Mouse (Mus musculus) heart, embryonic 10.5 days (tissue): Measurements from ENCODE around the gene Tead4. TPM values are rescaled to one million over a fixed set of nuclear protein-coding genes. Genes with fewer than 3 reads are reported as not detected.

Experiments used
- DNase-seq: peaks from one replicate; pipeline ENCODE4 v3.0.0-alpha.2; 2017; ENCODE audit warnings: low spot score
- H3K27ac ChIP-seq: fragments of 300-500 bp; sonication (generic); 2 replicates; pipeline ENCODE4 v1.5.1; 2016; ENCODE audit warnings: mild to moderate bottlenecking
- H3K27me3 ChIP-seq: fragments of 300-500 bp; sonication (generic); 2 replicates; pipeline ENCODE4 v1.6.1; 2016; ENCODE audit warnings: mild to moderate bottlenecking; ENCODE audit not compliant: poor library complexity, insufficient read depth, severe bottlenecking
- H3K36me3 ChIP-seq: fragments of 300-500 bp; sonication (generic); 2 replicates; pipeline ENCODE4 v1.6.1; 2016; ENCODE audit warnings: mild to moderate bottlenecking, moderate library complexity
- H3K4me1 ChIP-seq: fragments of 300-500 bp; sonication (generic); 2 replicates; pipeline ENCODE4 v1.6.1; 2016; ENCODE audit warnings: mild to moderate bottlenecking
- H3K4me3 ChIP-seq: fragments of 300-500 bp; sonication (generic); 2 replicates; pipeline ENCODE4 v1.5.1; 2016; ENCODE audit warnings: mild to moderate bottlenecking, moderate library complexity
- H3K9me3 ChIP-seq: fragments of 300-500 bp; sonication (generic); 2 replicates; pipeline ENCODE4 v1.6.1; 2016; ENCODE audit warnings: mild to moderate bottlenecking, moderate library complexity
- WGBS: fragments of 180-500 bp; shearing (Covaris S2); methylation state at CpG from one replicate; pipeline ENCODE4 v1.1.7; 2016; 5-methylcytosine and 5-hydroxymethylcytosine counted together
- polyA plus RNA-seq: library from polyadenylated mRNA; unstranded; fragments of >200 nt; fragmentation: Nextera tagmentation; extraction: Ambion mirVana; gene quantifications from 2 replicates; pipeline ENCODE4 v1.2.1, GENCODE M21; 2016

The Tead4 gene
- polyA plus RNA-seq, 1 experiment from 2014 or later: 4.9 TPM

DNA sequence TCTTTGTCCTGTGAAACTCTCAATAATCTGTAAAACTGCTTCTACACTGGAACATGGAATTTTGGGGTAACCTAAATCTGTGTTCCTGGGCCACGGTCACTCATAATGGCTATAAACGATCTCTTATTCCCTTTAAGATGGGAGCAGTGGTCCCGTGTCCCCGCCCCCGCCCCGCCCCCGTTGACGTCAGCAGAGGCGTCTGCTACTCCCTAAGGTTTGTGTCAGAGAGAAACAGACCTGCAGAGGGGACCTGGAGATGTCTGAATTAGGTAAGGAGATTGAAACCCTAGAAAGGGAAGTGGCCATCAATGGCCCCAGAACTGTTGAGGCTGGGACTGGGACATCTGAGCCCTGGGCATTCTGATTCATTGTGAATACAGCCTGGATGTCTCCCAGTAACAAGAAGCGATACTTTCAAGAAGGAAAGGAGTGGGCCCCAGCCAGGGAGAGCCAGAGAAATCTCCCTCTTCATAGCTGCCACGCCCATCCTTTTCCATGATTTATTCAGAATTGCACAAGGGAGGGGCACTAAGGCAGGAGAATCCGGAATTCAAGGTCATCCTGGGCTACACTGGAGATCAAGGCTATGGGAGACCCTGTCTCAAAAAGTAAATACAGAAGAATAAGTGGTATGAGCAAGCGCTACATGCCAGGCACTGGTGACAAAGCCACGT is 20.0 kb downstream of the Tead4 start:
- DNase-seq: no peak
- Histone ChIP-seq H3K27ac (no peak overlapping the region), H3K27me3 (no peaks in the 10 kb centered on the region), H3K9me3 (no peaks in the 10 kb centered on the region), H3K36me3 (no peaks in the 10 kb centered on the region), H3K4me3 (no peak overlapping the region), H3K4me1 (peaks cover 31% of the 10 kb centered on the region)
- WGBS: 48% methylated on average over 14 of the region's 14 CpGs

DNA sequence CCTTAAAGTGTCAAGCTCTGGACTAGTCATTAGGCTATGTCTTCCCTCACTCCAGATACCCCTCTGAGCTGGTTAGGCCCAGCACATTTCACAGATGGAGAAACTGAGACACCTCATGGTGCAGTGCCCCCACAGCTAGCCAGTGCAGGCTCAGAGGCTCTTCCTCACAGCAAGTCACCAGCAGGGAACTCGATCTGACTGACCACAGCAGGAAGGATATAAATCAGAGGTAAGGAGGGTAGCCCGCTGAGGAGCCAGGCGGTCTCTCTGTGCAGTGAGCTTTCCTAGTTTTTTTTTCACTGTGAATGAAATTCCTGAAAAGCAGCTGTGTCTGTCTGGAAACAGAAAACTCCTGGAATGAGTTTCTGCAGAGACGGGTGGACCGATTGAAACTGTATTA is 21.0 kb downstream of the Tead4 start:
- Histone ChIP-seq H3K27ac (no peak overlapping the region), H3K4me1 (peaks cover 26% of the 10 kb centered on the region), H3K27me3 (no peaks in the 10 kb centered on the region), H3K4me3 (no peak overlapping the region), H3K36me3 (no peaks in the 10 kb centered on the region), H3K9me3 (no peaks in the 10 kb centered on the region)
- no peak for DNase-seq
- WGBS: 55% methylated on average over 5 of the region's 5 CpGs

DNA sequence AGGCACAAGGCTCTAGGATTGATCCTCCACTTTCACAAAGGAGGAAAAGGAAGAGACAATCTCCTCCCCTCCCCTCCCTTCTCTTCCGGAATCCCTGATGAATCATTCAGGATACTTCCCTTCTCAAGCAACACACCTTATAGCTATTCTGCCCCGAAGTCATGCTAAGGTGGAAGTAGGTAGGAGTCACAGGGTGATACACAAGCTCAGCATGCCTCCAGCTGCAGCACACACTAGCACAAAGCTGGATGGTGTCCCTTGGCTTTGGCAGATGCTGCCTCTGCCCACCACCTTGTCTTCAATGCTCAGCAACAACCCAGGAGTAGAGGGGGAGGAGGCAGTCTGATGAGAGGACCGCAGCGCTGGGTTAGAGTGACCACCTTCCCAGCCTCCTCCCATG is 21.5 kb downstream of the Tead4 start:
- no peaks in the 10 kb centered on the region for H3K27me3 ChIP-seq
- H3K4me3 ChIP-seq: no peak overlapping the region
- H3K27ac ChIP-seq: no peak overlapping the region
- WGBS: 72% methylated on average over 4 of the region's 4 CpGs
- no peaks in the 10 kb centered on the region for H3K36me3 ChIP-seq
- H3K4me1 ChIP-seq: peaks cover 25% of the 10 kb centered on the region
- no peaks in the 10 kb centered on the region for H3K9me3 ChIP-seq
- no peak for DNase-seq

DNA sequence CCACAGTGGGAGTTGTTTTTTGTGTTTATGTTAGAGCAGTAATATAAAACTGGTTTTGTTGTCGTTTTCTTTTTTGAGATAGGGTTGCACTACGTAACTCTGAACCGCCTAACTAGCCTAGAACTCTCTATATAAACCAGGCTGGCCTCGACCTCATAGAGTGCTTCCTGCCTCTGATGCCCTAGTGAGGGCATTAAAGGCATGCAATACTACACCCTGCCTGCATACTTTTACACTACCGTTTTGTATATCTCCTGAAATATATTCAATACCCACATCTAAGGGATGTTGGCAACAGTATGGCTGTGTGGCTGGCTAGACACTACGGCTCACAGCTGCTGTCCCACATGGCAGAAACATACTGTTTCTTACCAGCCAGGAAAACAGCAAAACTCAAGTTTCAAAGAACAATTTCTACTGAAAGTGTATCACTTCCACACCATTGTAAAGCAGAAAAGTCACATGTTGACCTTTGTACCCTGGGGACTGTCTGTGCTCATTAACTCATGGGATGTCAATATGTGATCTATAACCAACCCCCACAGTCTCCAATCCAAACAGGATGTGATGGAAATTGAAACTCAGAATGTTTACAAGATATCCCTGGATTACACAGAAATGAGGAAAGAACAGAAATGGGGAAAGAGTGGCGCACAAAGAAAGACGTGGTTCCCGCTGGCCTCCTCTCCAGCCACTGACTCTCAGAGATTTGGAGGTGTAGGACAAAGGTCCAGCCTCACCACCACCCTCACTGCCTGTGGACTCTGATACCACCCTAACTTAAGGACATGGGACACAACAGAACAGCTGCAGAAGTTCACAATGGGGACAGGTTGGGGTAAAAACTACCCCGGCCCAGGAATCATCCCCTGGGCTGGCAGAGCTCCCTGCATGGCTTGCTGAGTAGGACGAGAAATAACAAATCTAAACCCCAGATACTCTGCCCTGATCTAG is 23.2 kb downstream of the Tead4 start:
- no peaks in the 10 kb centered on the region for H3K9me3 ChIP-seq
- no peaks in the 10 kb centered on the region for H3K27me3 ChIP-seq
- no peak overlapping the region for H3K4me3 ChIP-seq
- peaks cover 25% of the 10 kb centered on the region for H3K4me1 ChIP-seq
- WGBS: 83% methylated on average over 11 of the region's 11 CpGs
- 0 out of 2 replicates have a peak, but pooled peaks cover 2% of the 10 kb centered on the region for H3K36me3 ChIP-seq
- H3K27ac ChIP-seq: no peak overlapping the region
- no peak for DNase-seq

DNA sequence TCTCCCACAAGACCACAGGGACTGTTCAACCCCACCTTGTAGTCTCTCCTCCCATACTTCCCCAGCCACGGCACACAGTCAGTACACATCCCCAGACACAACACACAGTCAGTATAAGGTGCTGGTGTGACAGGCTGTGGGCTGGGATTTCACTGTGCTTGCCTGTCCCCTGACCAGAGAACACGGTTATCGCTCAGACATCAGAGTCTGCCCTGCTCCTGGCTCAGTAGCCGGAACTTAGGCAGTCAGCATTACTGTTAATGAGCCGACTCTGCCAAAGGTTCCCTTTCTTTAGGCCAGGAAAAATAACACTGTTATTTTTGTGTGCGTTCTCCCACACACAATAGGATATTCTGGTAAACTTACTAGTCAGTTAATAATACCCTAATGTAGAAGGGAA is 24.3 kb downstream of the Tead4 start:
- H3K27me3 ChIP-seq: no peaks in the 10 kb centered on the region
- H3K4me3 ChIP-seq: no peak overlapping the region
- DNase-seq: no peak
- H3K27ac ChIP-seq: no peak overlapping the region
- H3K9me3 ChIP-seq: no peaks in the 10 kb centered on the region
- 90% methylated on average over 6 of the region's 6 CpGs for WGBS
- 0 out of 2 replicates have a peak, but pooled peaks cover 2% of the 10 kb centered on the region for H3K36me3 ChIP-seq
- peaks cover 22% of the 10 kb centered on the region for H3K4me1 ChIP-seq

DNA sequence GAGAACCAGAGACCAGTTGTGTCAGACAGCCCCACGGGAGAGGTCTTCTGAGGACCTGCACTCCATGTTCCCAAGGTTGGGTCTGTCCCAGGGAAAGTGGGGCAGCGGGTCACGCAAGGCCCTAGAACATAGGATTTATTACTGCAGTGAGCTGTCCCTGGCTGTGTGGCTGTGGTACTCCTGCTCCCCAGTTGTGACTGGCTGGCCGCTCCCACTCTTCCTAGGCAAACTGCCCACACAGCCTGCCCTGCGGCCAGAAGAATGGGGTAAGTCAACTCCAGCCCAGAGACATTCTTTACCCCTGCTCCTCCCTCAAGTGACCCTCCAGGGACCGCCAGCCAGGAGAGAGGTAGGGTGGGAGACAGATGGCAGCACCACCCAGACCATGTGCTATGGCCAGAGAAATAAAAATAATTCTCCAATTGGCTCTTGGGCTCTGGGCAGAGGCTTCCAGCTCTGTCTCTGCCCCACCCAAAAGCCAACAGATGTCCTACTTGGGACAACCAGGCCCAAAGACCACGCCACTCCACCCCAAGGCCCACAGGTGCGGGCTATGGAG is 25.0 kb downstream of the Tead4 start:
- H3K36me3 ChIP-seq: 0 out of 2 replicates have a peak, but pooled peaks cover 5% of the 10 kb centered on the region
- H3K9me3 ChIP-seq: no peaks in the 10 kb centered on the region
- H3K4me3 ChIP-seq: no peak overlapping the region
- H3K4me1 ChIP-seq: peaks cover 17% of the 10 kb centered on the region
- no peak for DNase-seq
- WGBS: 81% methylated on average over 8 of the region's 8 CpGs
- H3K27me3 ChIP-seq: no peaks in the 10 kb centered on the region
- H3K27ac ChIP-seq: no peak overlapping the region

DNA sequence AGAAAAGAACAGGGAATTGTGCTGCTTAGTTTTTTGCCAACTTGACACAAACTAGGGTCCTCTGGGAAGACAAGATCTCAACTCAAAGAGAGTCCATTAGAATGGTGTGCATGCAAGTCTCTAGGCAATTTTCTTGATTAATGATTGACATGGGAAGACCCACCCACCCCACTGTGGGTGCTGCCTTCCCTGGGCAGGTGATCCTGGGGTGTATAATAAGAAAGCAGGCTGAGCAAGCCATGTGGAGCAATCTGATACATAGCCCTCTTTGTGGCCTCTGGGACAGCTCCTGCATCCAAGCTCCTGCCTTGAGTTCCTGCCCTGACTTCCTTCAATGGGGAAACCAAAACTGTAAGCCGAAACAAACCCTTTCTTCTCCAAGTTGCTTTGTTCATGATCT is 27.1 kb downstream of the Tead4 start:
- no peaks in the 10 kb centered on the region for H3K27me3 ChIP-seq

DNA sequence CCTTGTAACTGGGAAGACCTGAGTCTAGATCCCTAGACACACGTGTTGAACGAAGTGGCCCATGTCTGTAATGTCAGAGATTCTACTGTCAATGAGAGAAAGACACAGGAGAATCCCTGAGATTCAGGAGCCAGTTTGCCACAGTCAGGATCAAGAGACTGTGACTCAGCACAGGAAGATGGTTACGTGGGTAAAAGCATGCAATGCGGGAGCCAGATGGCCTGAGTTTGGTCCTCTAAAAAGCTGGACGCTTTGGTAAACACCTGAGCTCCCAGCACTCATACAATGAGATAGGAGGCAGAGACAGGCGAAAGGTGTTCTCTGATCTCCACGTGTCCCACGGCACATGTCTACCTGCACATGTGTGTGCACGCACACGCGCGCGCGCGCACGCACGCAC is 27.9 kb downstream of the Tead4 start:
- Histone ChIP-seq H3K27me3 (no peaks in the 10 kb centered on the region), H3K36me3 (peaks cover 13% of the 10 kb centered on the region; the same call in 1 of the 2 replicates), H3K27ac (no peak overlapping the region), H3K4me3 (no peak overlapping the region), H3K9me3 (no peaks in the 10 kb centered on the region), H3K4me1 (peaks cover 5% of the 10 kb centered on the region; the same call in 1 of the 2 replicates)
- 93% methylated on average over 17 of the region's 17 CpGs for WGBS
- DNase-seq: no peak

More for the DNA sequence above, 27.1 kb downstream of the Tead4 start:
- no peak overlapping the region for H3K27ac ChIP-seq
- H3K4me1 ChIP-seq: peaks cover 5% of the 10 kb centered on the region; the same call in 1 of the 2 replicates
- 0 out of 2 replicates have a peak, but pooled peaks cover 10% of the 10 kb centered on the region for H3K36me3 ChIP-seq
- no peak for DNase-seq
- no peak overlapping the region for H3K4me3 ChIP-seq
- WGBS: 81% methylated on average over 1 of the region's 1 CpGs
- H3K9me3 ChIP-seq: no peaks in the 10 kb centered on the region

DNA sequence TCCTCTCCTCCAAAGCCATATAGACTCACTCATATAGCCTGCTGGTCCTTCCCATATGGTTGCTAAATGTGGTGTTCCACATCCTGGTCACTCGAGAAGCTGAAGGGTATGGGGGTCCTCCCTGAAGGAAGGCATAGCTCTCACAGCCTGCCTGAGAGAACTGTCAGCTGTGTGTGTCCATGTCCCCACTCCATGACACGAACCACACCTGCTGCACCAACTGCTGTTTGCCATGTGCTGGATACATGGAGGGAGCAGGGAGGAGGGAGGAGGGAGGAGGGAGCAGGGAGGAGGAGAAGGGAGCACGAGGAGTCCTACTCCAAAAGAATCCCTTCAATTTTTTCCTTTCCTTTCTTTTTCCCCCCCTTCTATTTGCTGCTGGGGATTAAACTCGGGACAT is 30.8 kb downstream of the Tead4 start:
- Histone ChIP-seq H3K27me3 (no peaks in the 10 kb centered on the region), H3K27ac (no peak overlapping the region), H3K4me1 (0 out of 2 replicates have a peak, but pooled peaks cover 2% of the 10 kb centered on the region), H3K4me3 (no peak overlapping the region), H3K36me3 (peaks cover 16% of the 10 kb centered on the region; the same call in 1 of the 2 replicates), H3K9me3 (no peaks in the 10 kb centered on the region)
- no peak for DNase-seq
- WGBS: 71% methylated on average over 4 of the region's 4 CpGs

DNA sequence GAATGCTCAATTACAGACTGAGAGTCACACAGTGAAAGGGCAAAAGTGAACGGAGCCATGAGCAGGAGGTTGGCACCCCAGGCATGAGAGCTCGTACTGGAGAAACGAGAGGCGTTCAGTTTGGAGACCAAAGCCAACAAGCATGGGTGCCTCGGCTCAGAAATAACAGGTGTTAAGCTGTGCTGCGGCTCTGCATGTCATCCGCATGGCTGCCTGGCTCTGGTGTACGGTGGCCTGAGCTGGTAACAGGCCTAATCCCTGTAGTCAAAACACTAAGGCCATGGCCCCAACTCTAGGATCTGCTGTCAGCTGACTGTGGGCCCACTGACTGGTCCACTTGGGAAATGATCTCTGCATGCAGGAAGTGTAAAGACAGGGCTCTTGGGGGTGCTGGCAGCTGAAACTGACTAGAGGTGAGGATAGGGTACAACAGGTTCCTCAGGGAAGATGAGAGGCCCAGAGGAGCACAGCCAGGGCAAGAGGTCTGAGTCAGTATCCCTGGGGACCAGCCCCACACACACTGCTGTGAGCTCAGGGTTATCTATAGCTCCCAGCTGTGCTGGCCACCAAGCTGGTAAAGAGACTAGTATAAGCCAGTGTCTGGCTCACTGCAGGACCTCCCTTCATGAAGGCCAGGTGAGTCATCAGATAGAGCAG is 35.6 kb downstream of the Tead4 start:
- no peaks in the 10 kb centered on the region for H3K9me3 ChIP-seq
- H3K27ac ChIP-seq: no peak overlapping the region
- H3K27me3 ChIP-seq: no peaks in the 10 kb centered on the region
- 86% methylated on average over 8 of the region's 8 CpGs for WGBS
- H3K36me3 ChIP-seq: peaks cover 9% of the 10 kb centered on the region; the same call in 1 of the 2 replicates
- DNase-seq: no peak
- no peak overlapping the region for H3K4me3 ChIP-seq
- H3K4me1 ChIP-seq: no peaks in the 10 kb centered on the region

DNA sequence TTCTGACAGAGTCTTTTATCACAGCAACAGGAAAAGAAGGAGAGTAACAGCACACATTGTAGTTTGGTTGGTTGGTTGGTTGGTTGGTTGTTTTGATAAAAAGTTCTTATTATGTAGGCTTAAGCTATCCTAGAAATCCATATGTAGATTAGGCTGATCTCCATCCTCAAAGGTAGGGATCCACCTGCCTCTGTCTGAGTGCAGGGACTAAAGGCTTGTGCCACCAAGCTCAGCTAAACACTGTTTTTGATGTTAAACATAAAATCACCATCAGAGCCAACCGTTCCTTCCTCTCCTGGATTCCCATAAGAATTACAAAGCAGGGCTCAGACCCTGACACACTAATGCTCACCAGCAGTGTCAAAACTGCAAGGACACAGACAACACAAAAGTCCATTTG is 39.1 kb downstream of the Tead4 start:
- no peak for DNase-seq
- Histone ChIP-seq H3K4me3 (no peak overlapping the region), H3K4me1 (no peaks in the 10 kb centered on the region), H3K36me3 (no peaks in the 10 kb centered on the region), H3K27me3 (no peaks in the 10 kb centered on the region), H3K27ac (no peak overlapping the region), H3K9me3 (no peaks in the 10 kb centered on the region)
- WGBS: 77% methylated on average over 1 of the region's 1 CpGs

DNA sequence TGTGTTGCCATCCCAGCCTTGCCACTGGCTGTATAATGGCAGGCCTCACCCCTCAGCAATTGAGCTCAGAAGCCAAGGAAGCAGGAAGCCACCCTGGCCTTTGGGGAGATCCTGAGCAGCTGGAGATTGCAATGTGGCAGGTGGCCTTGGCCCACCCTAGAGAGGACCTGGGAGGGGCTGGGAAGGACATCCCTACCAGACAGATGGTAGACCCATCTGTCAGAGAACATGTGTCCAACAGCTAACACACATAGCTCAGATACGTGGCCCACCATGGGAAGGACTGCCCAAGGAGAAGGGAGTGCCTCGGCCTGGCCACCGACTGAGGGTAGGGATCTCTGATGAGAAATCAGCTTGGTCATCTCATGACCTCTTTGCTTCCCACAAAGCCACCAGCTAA is 41.4 kb downstream of the Tead4 start:
- WGBS: 83% methylated on average over 3 of the region's 3 CpGs
- no peaks in the 10 kb centered on the region for H3K27me3 ChIP-seq
- H3K4me3 ChIP-seq: no peak overlapping the region
- H3K27ac ChIP-seq: no peak overlapping the region
- no peaks in the 10 kb centered on the region for H3K9me3 ChIP-seq
- H3K4me1 ChIP-seq: peaks cover 5% of the 10 kb centered on the region; the same call in 1 of the 2 replicates
- H3K36me3 ChIP-seq: no peaks in the 10 kb centered on the region
- no peak for DNase-seq
